Mouse (Mus musculus) forebrain, embryonic 15.5 days (tissue): ENCODE data around the gene Ptpn3. TPM values are rescaled to one million over a fixed set of nuclear protein-coding genes. Genes with fewer than 3 reads are reported as not detected.
"Not testable (repeated sequence)": the region's sequence is repeated elsewhere in the genome, so short reads cannot be mapped to it uniquely, and the experiment has no call there.

Source experiments
- ATAC-seq: fragments of 200-750 bp; cut with Nextera tagmentation; replicated peaks from 2 replicates; pipeline ENCODE4 v1.8.0; 2017; ENCODE audit warnings: mild to moderate bottlenecking, moderate TSS enrichment, moderate library complexity
- H3K27ac ChIP-seq: fragments of 300-500 bp; sonication (generic); replicated peaks from 2 replicates; pipeline ENCODE4 v1.5.1; 2015; ENCODE audit warnings: mild to moderate bottlenecking, inconsistent platforms
- H3K27me3 ChIP-seq: fragments of 300-500 bp; sonication (generic); 2 replicates; pipeline ENCODE4 v1.6.1; 2015; ENCODE audit warnings: inconsistent platforms
- H3K36me3 ChIP-seq: fragments of 300-500 bp; sonication (generic); 2 replicates; pipeline ENCODE4 v1.6.1; 2015; ENCODE audit warnings: mild to moderate bottlenecking, inconsistent platforms
- H3K4me1 ChIP-seq: fragments of 300-500 bp; sonication (generic); 2 replicates; pipeline ENCODE4 v1.6.1; 2015; ENCODE audit warnings: inconsistent platforms
- H3K4me2 ChIP-seq: fragments of 300-500 bp; sonication (generic); replicated peaks from 2 replicates; pipeline ENCODE4 v1.6.1; 2015; ENCODE audit warnings: mild to moderate bottlenecking, inconsistent platforms
- H3K4me3 ChIP-seq: fragments of 300-500 bp; sonication (generic); 2 replicates; pipeline ENCODE4 v1.5.1; 2015; ENCODE audit warnings: mild to moderate bottlenecking, inconsistent platforms
- H3K9ac ChIP-seq: fragments of 300-500 bp; sonication (generic); replicated peaks from 2 replicates; pipeline ENCODE4 v1.6.1; 2015; ENCODE audit warnings: mild to moderate bottlenecking, inconsistent platforms
- H3K9me3 ChIP-seq: fragments of 300-500 bp; sonication (generic); 2 replicates; pipeline ENCODE4 v1.6.1; 2016; ENCODE audit warnings: inconsistent platforms
- WGBS: fragments of 180-500 bp; shearing (Covaris S2); methylation state at CpG from one replicate; pipeline ENCODE4 v1.1.7; 2015; ENCODE audit warnings: mixed read lengths; 5-methylcytosine and 5-hydroxymethylcytosine counted together
- polyA plus RNA-seq: library from polyadenylated mRNA; unstranded; fragments of >200 nt; fragmentation: Nextera tagmentation; extraction: Ambion mirVana; gene quantifications from 2 replicates; pipeline ENCODE4 v1.2.1, GENCODE M21; 2015

The Ptpn3 gene
- polyA plus RNA-seq, 1 experiment from 2014 or later: 1.3 TPM

DNA sequence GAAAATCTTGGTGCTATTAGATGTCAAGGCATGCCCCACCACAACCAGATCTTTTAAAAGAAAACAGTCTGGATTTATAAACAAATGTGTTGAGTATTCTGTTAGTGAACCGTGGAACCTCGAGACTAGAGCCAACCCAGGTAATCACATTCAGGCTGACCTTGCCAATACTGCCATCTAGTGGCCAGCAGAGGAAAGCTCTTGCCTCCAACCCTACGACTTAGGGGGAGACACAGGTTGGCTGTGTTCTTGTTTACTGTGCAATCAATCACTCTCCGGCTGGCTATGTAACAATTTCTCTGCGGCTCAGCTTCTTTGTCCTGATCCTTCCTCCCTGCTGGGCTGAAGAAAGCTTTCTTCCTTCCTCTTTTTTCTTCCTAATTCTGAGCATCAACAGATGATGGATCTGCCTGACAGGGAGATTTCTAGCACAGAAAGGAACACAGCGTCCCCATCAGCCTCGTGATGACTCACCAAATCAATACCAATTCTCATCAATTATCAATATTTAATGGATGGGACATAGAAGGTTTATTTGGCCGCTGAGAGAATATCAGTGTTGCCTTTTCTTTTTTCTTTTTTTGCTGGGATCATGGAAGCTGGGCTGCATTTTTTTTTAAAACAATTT lies 26.4 kb downstream of the Ptpn3 start:
- H3K4me2 ChIP-seq: no peak overlapping the region
- no peak overlapping the region for H3K4me3 ChIP-seq
- H3K9me3 ChIP-seq: no peaks in the 10 kb centered on the region
- 5% methylated on average over 8 of the region's 8 CpGs for WGBS
- H3K9ac ChIP-seq: 0 out of 2 replicates have a peak overlapping the region, but pooled peaks have one; percentile 17
- no peak overlapping the region for H3K27ac ChIP-seq
- peak; percentile 80 for ATAC-seq
- no peaks in the 10 kb centered on the region for H3K27me3 ChIP-seq
- H3K4me1 ChIP-seq: peaks cover 5% of the 10 kb centered on the region; the same call in 1 of the 2 replicates
- H3K36me3 ChIP-seq: no peaks in the 10 kb centered on the region

DNA sequence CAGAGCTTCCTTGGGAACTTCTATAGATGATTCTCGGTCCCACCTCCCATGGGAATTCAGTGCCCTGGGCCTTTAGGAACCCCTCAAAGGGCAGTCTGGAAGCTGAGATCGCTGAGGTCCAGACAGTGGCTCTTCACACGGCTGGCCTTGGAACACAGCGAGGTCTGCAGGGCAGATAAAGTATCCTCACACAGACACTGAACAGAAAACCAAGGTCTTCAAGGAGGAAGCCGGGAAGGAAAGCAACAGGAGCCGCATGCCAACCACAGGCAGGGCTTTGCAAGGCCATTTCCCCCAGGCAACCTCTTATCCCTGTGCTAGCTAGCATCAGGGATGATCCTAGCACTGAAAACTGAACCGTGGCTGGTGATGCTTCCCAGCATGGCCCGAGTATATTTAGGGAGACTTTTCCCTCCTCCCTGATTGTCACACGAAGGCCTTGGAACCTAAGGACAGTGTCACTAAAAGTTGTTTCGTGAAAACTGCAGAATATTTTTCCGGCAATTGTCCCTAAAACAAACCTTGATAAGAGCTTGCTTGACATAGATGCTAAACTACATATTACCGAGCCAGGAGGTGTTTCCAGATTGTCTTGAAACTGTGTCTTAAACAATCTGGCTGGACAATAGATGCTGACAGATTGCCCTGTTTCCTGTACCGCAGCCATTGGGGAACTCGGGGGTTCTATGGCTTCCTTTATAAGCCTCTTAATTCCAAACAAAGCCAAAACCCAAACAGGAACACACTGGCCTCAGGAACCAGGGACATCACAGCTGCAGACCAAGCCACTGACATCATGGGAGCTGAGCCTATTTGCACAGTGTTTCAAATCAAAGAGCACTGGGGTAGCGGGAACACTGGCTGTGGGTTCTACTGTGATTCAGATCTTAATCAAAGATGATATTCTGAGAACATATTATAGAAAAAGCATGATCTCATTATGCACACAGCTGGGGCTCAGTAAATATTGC lies 27.8 kb downstream of the Ptpn3 start:
- WGBS: 44% methylated on average over 15 of the region's 15 CpGs

DNA sequence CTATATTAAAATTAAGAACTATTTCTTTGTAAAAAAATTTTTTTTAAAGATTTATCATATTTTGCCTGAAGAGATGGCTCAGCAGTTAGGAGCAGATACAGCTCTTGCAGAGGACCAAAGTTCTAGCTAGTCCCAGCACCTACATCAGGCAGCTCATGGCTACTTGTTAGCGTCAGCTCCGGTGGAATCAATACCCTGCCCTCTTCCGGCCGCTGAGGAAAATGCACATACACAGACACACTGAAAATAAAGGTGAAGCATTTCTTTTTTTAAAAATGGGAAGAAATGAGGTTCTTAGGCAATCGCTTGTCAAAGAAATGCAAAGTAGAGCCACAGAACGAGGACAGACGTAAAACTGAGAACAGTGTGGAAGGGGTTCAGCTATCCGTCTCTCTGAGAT lies 30.6 kb downstream of the Ptpn3 start:
- no peak overlapping the region for H3K4me2 ChIP-seq
- H3K4me3 ChIP-seq: no peak overlapping the region
- H3K9me3 ChIP-seq: no peaks in the 10 kb centered on the region
- no peak for ATAC-seq
- H3K9ac ChIP-seq: no peak overlapping the region
- no peaks in the 10 kb centered on the region for H3K27me3 ChIP-seq
- H3K4me1 ChIP-seq: peaks cover 5% of the 10 kb centered on the region; the same call in 1 of the 2 replicates
- WGBS: 83% methylated on average over 8 of the region's 8 CpGs
- no peaks in the 10 kb centered on the region for H3K36me3 ChIP-seq
- H3K27ac ChIP-seq: no peak overlapping the region

More for the DNA sequence above, 27.8 kb downstream of the Ptpn3 start:
- Histone ChIP-seq H3K4me2 (no peak overlapping the region), H3K4me3 (no peak overlapping the region), H3K9me3 (no peaks in the 10 kb centered on the region), H3K4me1 (peaks cover 5% of the 10 kb centered on the region; the same call in 1 of the 2 replicates), H3K27me3 (no peaks in the 10 kb centered on the region), H3K36me3 (no peaks in the 10 kb centered on the region), H3K27ac (no peak overlapping the region), H3K9ac (no peak overlapping the region)
- no peak for ATAC-seq

DNA sequence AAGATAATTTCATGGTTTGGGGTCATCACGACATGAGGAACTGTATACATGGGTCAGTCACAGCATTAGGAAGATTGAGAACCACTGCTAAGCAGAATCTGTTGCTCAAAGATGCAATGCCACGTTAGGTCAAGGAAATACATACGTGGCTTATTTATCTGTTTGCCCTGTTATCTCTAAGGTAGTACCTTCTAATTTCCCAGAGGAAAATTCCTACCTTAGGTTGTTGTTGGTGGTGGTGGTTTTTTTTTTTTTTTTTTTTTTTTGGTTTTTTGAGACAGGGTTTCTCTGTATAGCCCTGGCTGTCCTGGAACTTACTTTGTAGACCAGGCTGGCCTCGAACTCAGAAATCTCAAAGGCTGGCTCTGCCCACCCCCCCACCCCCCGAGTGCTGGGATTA lies 31.1 kb downstream of the Ptpn3 start:
- ATAC-seq, H3K27ac ChIP-seq, H3K4me3 ChIP-seq, H3K36me3 ChIP-seq, H3K9ac ChIP-seq, H3K9me3 ChIP-seq, H3K4me1 ChIP-seq, H3K4me2 ChIP-seq, H3K27me3 ChIP-seq: not testable (repeated sequence)
- WGBS: 95% methylated on average over 5 of the region's 5 CpGs

DNA sequence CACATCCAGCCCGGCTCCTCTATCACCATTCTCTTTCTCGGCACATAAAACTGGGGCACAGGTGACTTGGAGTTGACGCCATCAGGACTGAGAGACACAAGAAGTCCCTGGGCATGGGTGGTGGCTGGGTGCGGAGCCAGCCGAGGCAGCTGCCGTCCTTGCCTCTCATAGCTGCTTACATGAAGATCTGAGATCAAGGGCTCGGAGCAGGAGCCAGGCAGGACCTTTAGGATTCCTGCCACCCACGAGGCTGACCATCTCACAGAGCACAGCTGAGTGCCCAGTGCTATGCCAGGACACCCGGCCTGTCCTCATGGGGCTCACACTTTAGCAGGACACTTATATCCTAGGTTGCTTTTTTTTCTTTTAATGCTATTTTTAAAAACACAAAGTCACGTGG lies 32.3 kb downstream of the Ptpn3 start:
- H3K4me2 ChIP-seq: no peak overlapping the region
- no peak overlapping the region for H3K4me3 ChIP-seq
- H3K27me3 ChIP-seq: no peaks in the 10 kb centered on the region
- 90% methylated on average over 10 of the region's 10 CpGs for WGBS
- no peak overlapping the region for H3K9ac ChIP-seq
- H3K27ac ChIP-seq: no peak overlapping the region
- H3K9me3 ChIP-seq: no peaks in the 10 kb centered on the region
- no peaks in the 10 kb centered on the region for H3K36me3 ChIP-seq
- no peak for ATAC-seq
- H3K4me1 ChIP-seq: no peaks in the 10 kb centered on the region

DNA sequence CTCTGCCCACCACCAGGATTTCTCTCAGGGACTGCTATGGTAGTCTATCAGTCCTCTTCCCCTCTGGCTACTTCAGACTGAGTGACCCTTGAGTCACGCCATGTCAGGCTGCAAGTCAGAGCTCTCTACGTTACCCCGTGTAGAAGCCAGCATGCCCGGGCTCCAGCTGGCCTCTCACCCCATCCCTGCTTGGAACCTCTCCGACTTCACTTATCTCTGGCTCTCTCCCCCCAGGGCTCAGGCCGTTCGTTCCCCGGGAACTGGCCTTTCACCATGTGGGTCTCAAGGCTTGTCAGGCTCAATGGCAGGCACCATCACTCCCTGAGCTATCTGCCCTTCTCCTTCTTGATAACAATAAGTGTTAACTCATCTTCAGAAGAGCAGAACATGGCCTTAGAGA lies 33.3 kb downstream of the Ptpn3 start:
- Histone ChIP-seq H3K9ac (no peak overlapping the region), H3K4me2 (no peak overlapping the region), H3K4me1 (no peaks in the 10 kb centered on the region), H3K36me3 (no peaks in the 10 kb centered on the region), H3K27me3 (no peaks in the 10 kb centered on the region), H3K9me3 (no peaks in the 10 kb centered on the region), H3K4me3 (no peak overlapping the region), H3K27ac (no peak overlapping the region)
- WGBS: 91% methylated on average over 8 of the region's 8 CpGs
- no peak for ATAC-seq

DNA sequence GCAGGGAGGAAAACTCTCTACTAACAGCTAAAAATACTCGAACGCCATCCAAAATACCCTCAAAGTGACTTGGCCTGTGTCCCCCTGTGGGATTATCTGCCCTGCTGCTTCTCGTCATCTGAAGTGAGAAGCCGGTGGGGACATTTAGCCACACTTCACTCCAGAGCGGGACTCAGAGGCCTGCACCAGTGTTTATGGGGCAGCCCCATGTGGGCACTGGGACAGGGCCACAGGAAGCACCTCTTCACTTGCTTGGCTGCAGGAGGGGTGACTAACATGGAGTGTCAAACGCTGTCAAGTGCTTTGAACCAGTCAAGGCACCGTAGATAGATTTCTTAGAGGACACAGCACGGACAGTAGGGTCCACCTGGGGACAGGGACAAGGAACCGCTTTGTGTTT lies 35.2 kb downstream of the Ptpn3 start:
- no peak for ATAC-seq
- no peaks in the 10 kb centered on the region for H3K9me3 ChIP-seq
- no peaks in the 10 kb centered on the region for H3K27me3 ChIP-seq
- WGBS: 80% methylated on average over 9 of the region's 9 CpGs
- H3K9ac ChIP-seq: no peak overlapping the region
- H3K36me3 ChIP-seq: no peaks in the 10 kb centered on the region
- no peak overlapping the region for H3K27ac ChIP-seq
- no peak overlapping the region for H3K4me2 ChIP-seq
- no peak overlapping the region for H3K4me3 ChIP-seq
- H3K4me1 ChIP-seq: no peaks in the 10 kb centered on the region

DNA sequence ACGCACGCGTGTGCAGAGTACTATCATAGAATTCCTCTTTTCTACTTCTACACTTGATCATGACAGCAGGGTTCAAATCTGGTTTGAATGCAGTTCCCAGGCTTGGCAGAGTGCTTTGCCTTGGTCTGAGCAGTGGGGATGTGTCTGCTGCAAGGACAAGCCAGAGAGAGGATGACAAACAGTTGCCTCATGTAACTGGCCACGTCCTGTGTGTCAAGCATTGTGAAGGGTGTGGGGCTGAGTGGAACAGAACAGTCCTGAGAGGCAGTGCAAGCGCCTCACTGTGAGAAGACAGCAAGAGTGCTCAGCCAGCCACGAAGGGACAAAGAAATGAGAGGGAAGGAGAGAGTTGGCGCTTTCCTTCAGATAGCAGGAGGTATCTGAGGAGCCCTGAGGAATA lies 37.9 kb downstream of the Ptpn3 start:
- no peak for ATAC-seq
- Histone ChIP-seq H3K27me3 (no peaks in the 10 kb centered on the region), H3K9me3 (no peaks in the 10 kb centered on the region), H3K4me3 (no peak overlapping the region), H3K9ac (no peak overlapping the region), H3K36me3 (no peaks in the 10 kb centered on the region), H3K4me1 (peaks cover 2% of the 10 kb centered on the region; the same call in 1 of the 2 replicates), H3K27ac (no peak overlapping the region), H3K4me2 (no peak overlapping the region)
- 78% methylated on average over 7 of the region's 7 CpGs for WGBS

DNA sequence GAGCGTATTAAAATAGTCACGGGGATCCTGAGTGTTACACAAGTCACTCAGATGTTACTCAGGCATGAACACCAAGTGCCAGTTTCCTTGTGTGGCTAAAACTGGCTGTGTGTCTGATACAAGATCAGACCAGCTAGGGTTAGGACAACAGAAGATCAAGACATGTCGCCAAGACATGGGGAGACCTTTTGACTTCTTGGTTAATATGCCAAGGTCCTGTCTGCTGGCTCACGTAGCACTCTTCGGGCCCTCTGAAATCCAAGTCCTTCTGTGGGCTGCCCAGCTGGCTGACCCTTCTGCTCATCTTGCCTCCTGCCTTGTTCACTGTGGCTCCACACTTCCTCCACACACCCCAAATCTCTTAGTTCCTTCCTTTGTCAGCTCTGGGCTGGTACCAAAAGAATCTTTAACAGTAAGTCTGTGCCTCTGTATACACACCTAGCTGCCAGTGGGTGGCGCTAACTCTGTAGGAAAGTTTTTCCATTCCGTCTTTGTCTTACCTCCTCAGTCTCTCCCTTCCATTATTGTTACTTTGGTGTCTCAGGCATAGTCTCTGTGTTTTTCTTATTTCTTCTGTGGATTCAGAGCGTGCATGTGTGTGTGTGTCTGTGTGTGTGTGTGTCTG lies 38.5 kb downstream of the Ptpn3 start:
- Histone ChIP-seq H3K36me3 (no peaks in the 10 kb centered on the region), H3K27me3 (no peaks in the 10 kb centered on the region), H3K27ac (no peak overlapping the region), H3K4me1 (peaks cover 7% of the 10 kb centered on the region; the same call in 1 of the 2 replicates), H3K4me3 (no peak overlapping the region), H3K9me3 (no peaks in the 10 kb centered on the region), H3K4me2 (no peak overlapping the region), H3K9ac (no peak overlapping the region)
- no peak for ATAC-seq
- WGBS: 75% methylated on average over 8 of the region's 8 CpGs

DNA sequence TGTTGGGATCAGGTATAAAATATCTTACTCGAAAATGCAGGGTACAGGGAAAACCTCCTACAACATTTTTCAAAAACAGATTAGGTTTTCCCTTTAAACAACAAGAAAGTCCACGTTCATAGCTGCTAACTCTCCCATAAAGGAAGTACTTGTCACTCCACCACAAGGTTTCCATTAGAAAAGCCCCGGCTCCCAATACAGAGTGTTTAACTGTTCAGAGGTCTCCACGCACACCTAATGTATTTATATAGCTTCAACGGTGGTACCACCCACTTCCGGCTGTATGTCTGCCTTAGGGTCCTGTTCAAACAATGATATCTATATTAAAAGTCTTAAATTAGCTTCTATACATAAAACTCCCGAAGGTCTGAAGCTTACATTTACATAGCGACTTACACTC lies 39.2 kb downstream of the Ptpn3 start:
- H3K4me3 ChIP-seq: no peak overlapping the region
- no peak overlapping the region for H3K4me2 ChIP-seq
- no peaks in the 10 kb centered on the region for H3K36me3 ChIP-seq
- no peak for ATAC-seq
- H3K27ac ChIP-seq: no peak overlapping the region
- 87% methylated on average over 8 of the region's 8 CpGs for WGBS
- no peaks in the 10 kb centered on the region for H3K27me3 ChIP-seq
- H3K4me1 ChIP-seq: peaks cover 7% of the 10 kb centered on the region; the same call in 1 of the 2 replicates
- no peak overlapping the region for H3K9ac ChIP-seq
- H3K9me3 ChIP-seq: no peaks in the 10 kb centered on the region

DNA sequence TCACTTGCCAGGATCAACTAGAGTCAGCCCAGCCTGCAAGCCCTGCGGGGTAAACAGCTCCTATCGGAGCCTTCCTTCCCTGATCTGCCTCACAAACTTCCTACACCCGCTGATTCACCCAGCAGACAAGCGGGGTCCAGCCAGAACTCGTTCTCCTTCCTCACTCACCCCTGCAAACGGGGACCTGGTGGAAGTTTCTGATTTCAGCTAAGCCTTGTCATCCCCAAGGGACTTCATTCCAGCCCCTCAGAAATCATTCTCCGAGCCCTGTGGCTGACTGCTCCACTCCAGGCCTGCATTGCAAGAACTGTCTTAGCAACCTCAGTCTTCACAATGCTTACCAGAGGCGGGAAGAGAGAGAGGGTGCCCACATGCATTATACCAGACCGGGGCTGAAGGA lies 39.8 kb downstream of the Ptpn3 start:
- Histone ChIP-seq H3K27me3 (no peaks in the 10 kb centered on the region), H3K36me3 (no peaks in the 10 kb centered on the region), H3K4me1 (peaks cover 7% of the 10 kb centered on the region; the same call in 1 of the 2 replicates), H3K9ac (no peak overlapping the region), H3K4me2 (no peak overlapping the region), H3K9me3 (no peaks in the 10 kb centered on the region), H3K4me3 (no peak overlapping the region), H3K27ac (no peak overlapping the region)
- no peak for ATAC-seq
- WGBS: 78% methylated on average over 9 of the region's 9 CpGs
